Mouse (Mus musculus) E14TG2a.4 (cell line): ENCODE measurements around the gene Rrbp1.

ENCODE experiments used
- CTCF ChIP-seq: conservative IDR thresholded peaks from 2 replicates; pipeline ENCODE4 v1.5.1; 2014; ENCODE audit warnings: low read length
- NANOG ChIP-seq: IDR thresholded peaks from 2 replicates; pipeline ENCODE4 v1.6.1; 2014; ENCODE audit warnings: borderline replicate concordance, low read length, mixed read lengths
- POU5F1 ChIP-seq: IDR thresholded peaks from 2 replicates; pipeline ENCODE4 v1.6.1; 2014; ENCODE audit warnings: low read length, borderline replicate concordance

- TF ChIP-seq CTCF (no peak), NANOG (no peak), POU5F1 (no peak)
Observed at GRCm38 (mm10) chr2:143914221-143914620, 96.8 kb downstream of the Rrbp1 start.
